Mouse (Mus musculus): ENCODE measurements around the gene Fbxl19. TPM values are rescaled to one million over a fixed set of nuclear protein-coding genes. Genes with fewer than 3 reads are reported as not detected.

Gene Fbxl19
- total RNA-seq, 2 experiments from 2014 or later, result 63.4 to 66.7 TPM

Small RNAs within 50 kb of the gene (microRNA-seq; reads per million reads assigned to microRNA genes)
- gene Mir762, result 0 reads per million in 2 experiments

Other genes with a start within 250 kb of the Fbxl19 start
- 100 to 1,000 TPM in 1 of 2 experiments, 10 to 100 TPM in 1; 88.9 to 125 TPM for gene Srcap, start 232.6 kb upstream of the Fbxl19 start, total RNA-seq (2021)
- 1 to 10 TPM; 6.0 to 9.2 TPM for gene Gm42715, start 225.0 kb upstream of the Fbxl19 start, total RNA-seq (2021)
- 1 to 10 TPM in 1 of 2 experiments, not detected in 1; 1.8 TPM for gene Tmem265, start 183.2 kb upstream of the Fbxl19 start, total RNA-seq (2021)
- 10 to 100 TPM; 77.2 to 82.3 TPM for gene Phkg2, start 171.2 kb upstream of the Fbxl19 start, total RNA-seq (2021)
- 10 to 100 TPM in 1 of 2 experiments, 1 to 10 TPM in 1; 10.0 to 11.1 TPM for gene Ccdc189, start 155.9 kb upstream of the Fbxl19 start, total RNA-seq (2021)
- gene Rnf40, start 155.8 kb upstream of the Fbxl19 start, total RNA-seq (2021), result 10 to 100 TPM; 67.2 to 80.8 TPM
- gene Zfp629, start 128.7 kb upstream of the Fbxl19 start, total RNA-seq (2021), result 10 to 100 TPM; 21.3 to 23.3 TPM
- gene Bcl7c, start 35.6 kb upstream of the Fbxl19 start, total RNA-seq (2021), result 10 to 100 TPM; 24.0 to 25.7 TPM
- gene Ctf1, start 31.8 kb upstream of the Fbxl19 start, total RNA-seq (2021), result 1 to 10 TPM; 2.4 TPM
- gene Ctf2, start 12.4 kb upstream of the Fbxl19 start, total RNA-seq (2021), result not detected
- 10 to 100 TPM; 28.7 to 33.2 TPM for gene Orai3, start 25.3 kb downstream of the Fbxl19 start, total RNA-seq (2021)
- gene Setd1a, start 32.1 kb downstream of the Fbxl19 start, total RNA-seq (2021), result 10 to 100 TPM; 35.1 to 50.0 TPM
- 1 to 10 TPM; 3.7 to 5.7 TPM for gene Gm49388, start 41.1 kb downstream of the Fbxl19 start, total RNA-seq (2021)
- 1 to 10 TPM; 4.5 to 5.3 TPM for gene Hsd3b7, start 56.1 kb downstream of the Fbxl19 start, total RNA-seq (2021)
- 10 to 100 TPM; 59.9 to 62.5 TPM for gene Stx4a, start 79.8 kb downstream of the Fbxl19 start, total RNA-seq (2021)
- 100 to 1,000 TPM; 329 to 362 TPM for gene Stx1b, start 80.0 kb downstream of the Fbxl19 start, total RNA-seq (2021)
- gene Zfp646, start 131.7 kb downstream of the Fbxl19 start, total RNA-seq (2021), result 10 to 100 TPM; 30.8 to 31.3 TPM
- gene Zfp668, start 132.3 kb downstream of the Fbxl19 start, total RNA-seq (2021), result 10 to 100 TPM; 20.4 to 25.8 TPM
- gene Prss53, start 146.4 kb downstream of the Fbxl19 start, total RNA-seq (2021), result 1 to 10 TPM; 1.9 to 2.6 TPM
- gene Gm21974, start 150.9 kb downstream of the Fbxl19 start, total RNA-seq (2021), result not detected
- gene Vkorc1, start 151.1 kb downstream of the Fbxl19 start, total RNA-seq (2021), result 10 to 100 TPM; 21.6 to 30.4 TPM
- gene Bckdk, start 159.5 kb downstream of the Fbxl19 start, total RNA-seq (2021), result 10 to 100 TPM; 41.4 to 51.6 TPM
- 10 to 100 TPM; 27.8 to 33.9 TPM for gene Kat8, start 168.0 kb downstream of the Fbxl19 start, total RNA-seq (2021)
- gene Prss8, start 185.6 kb downstream of the Fbxl19 start, total RNA-seq (2021), result under 1 TPM; 0.35 to 0.52 TPM
- 10 to 100 TPM; 10.6 to 13.5 TPM for gene Prss36, start 202.2 kb downstream of the Fbxl19 start, total RNA-seq (2021)
- gene Fus, start 222.9 kb downstream of the Fbxl19 start, total RNA-seq (2021), result 100 to 1,000 TPM; 270 to 376 TPM
- gene Pycard, start 249.3 kb downstream of the Fbxl19 start, total RNA-seq (2021), result 1 to 10 TPM; 1.4 to 3.4 TPM